Mouse (Mus musculus): Measurements from ENCODE around the gene Ppm1j. TPM values are rescaled to one million over a fixed set of nuclear protein-coding genes. Genes with fewer than 3 reads are reported as not detected.

Ppm1j gene
- total and polyA plus RNA-seq, 2 experiments from 2014 or later, result 67.8 to 84.0 TPM

DNA sequence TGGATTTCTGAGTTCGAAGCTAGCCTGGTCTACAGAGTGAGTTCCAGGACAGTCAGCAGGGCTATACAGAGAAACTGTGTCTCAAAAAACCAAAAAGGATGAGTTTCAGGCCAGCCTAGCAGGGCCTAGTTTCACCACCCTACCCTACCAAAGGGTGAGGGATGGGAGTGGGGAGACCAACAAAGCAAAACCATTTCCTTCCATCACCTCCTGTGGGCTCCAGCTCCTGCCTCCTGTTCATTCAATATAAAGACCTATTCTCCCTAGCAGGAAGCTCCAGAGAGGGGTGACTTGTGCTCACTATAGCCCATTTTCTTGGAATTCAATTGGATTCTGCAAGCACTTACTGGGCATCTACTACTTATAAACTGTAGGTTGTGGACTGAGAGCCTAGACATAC, 33.9 kb downstream of the Ppm1j start:
- H3K9me3 ChIP-seq (replicated peaks; ENCODE audit: control insufficient read depth, low read length), result no peaks in the 10 kb centered on the region
- peaks cover 23% of the 10 kb centered on the region for H3K4me1 ChIP-seq (ENCODE audit: control insufficient read depth, insufficient read depth)
- no peak overlapping the region for H3K4me2 ChIP-seq (ENCODE audit: low read depth, low read length)
- no peak overlapping the region for H3K27ac ChIP-seq (ENCODE audit: low read depth)
- no peak overlapping the region for H3K4me3 ChIP-seq (ENCODE audit: low read depth, low read length)
- H3K36me3 ChIP-seq (replicated peaks; ENCODE audit: control insufficient read depth, insufficient read depth, low read length), result 0 out of 2 replicates have a peak, but pooled peaks cover 3% of the 10 kb centered on the region
- ATAC-seq (ENCODE audit: insufficient read depth, low read depth), result no peak
- no peak for DNase-seq (ENCODE audit: low spot score)
- 89% methylated on average over 1 of the region's 1 CpGs for WGBS
- H3K27me3 ChIP-seq (ENCODE audit: control insufficient read depth, insufficient read depth, low read length), result no peaks in the 10 kb centered on the region
- TF ChIP-seq EP300 (IDR thresholded peaks at IDR 0.05; ENCODE audit: low read depth) (no peak), CTCF (IDR thresholded peaks at IDR 0.05; ENCODE audit: low read depth) (no peak)
- no peak overlapping the region for H3K9ac ChIP-seq (replicated peaks; ENCODE audit: low read depth, low read length)

DNA sequence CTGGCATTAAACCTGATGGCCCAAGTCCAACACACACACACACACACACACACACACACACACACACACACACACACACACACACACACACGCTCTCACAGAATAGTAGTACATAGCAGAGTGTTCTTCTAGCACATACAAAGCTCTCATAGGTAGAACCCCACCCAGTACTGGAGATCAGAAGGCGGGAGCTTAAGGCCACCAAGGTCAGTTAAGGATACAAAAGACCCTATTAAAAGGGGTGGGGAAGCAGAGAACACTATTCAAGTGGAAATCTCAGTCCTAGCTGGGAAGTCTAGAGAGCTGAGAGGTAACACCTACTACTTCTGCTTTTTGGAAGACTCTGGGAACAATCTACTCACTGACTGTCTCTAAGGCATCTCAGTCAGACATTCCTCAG, 34.5 kb downstream of the Ppm1j start:
- no peak for TF ChIP-seq CTCF (IDR thresholded peaks at IDR 0.05; ENCODE audit: low read depth)
- no peak for TF ChIP-seq EP300 (IDR thresholded peaks at IDR 0.05; ENCODE audit: low read depth)
- Histone ChIP-seq H3K9ac (replicated peaks; ENCODE audit: low read depth, low read length) (no peak overlapping the region), H3K4me1 (ENCODE audit: control insufficient read depth, insufficient read depth) (peaks cover 29% of the 10 kb centered on the region), H3K27me3 (ENCODE audit: control insufficient read depth, insufficient read depth, low read length) (no peaks in the 10 kb centered on the region), H3K36me3 (replicated peaks; ENCODE audit: control insufficient read depth, insufficient read depth, low read length) (0 out of 2 replicates have a peak, but pooled peaks cover 3% of the 10 kb centered on the region), H3K4me3 (ENCODE audit: low read depth, low read length) (no peak overlapping the region), H3K9me3 (replicated peaks; ENCODE audit: control insufficient read depth, low read length) (no peaks in the 10 kb centered on the region), H3K4me2 (ENCODE audit: low read depth, low read length) (no peak overlapping the region), H3K27ac (ENCODE audit: low read depth) (no peak overlapping the region)
- WGBS, result 90% methylated on average over 2 of the region's 2 CpGs
- ATAC-seq (ENCODE audit: insufficient read depth, low read depth), result no peak
- DNase-seq (ENCODE audit: low spot score), result no peak

DNA sequence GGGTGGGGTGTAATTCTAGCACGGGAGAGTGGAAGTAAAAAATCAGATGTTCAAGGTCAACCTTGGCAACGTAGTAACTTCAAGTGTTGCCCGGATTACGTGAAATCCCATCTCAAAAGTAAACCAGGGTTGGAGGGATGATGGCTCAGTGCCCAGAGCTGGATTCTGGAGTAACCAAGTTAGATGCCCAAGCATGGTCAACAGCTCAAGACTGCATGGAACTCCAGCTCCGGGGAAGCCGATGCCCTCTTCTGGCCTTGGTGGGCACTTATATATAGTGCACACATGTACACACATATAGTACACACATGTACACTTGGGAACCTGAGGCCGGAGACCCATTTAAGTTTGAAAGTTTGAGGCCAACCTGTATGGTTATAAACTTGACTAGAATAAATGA, 35.3 kb downstream of the Ppm1j start:
- no peak overlapping the region for H3K4me2 ChIP-seq (ENCODE audit: low read depth, low read length)
- H3K4me3 ChIP-seq (ENCODE audit: low read depth, low read length), result no peak overlapping the region
- no peaks in the 10 kb centered on the region for H3K9me3 ChIP-seq (replicated peaks; ENCODE audit: control insufficient read depth, low read length)
- H3K36me3 ChIP-seq (replicated peaks; ENCODE audit: control insufficient read depth, insufficient read depth, low read length), result peaks cover 3% of the 10 kb centered on the region; the same call in 1 of the 2 replicates
- no peak for DNase-seq (ENCODE audit: low spot score)
- ATAC-seq (ENCODE audit: insufficient read depth, low read depth), result no peak
- WGBS, result 91% methylated on average over 7 of the region's 7 CpGs
- H3K9ac ChIP-seq (replicated peaks; ENCODE audit: low read depth, low read length), result no peak overlapping the region
- H3K27ac ChIP-seq (ENCODE audit: low read depth), result no peak overlapping the region
- TF ChIP-seq CTCF (IDR thresholded peaks at IDR 0.05; ENCODE audit: low read depth) (0 out of 2 replicates have a peak, but pooled peaks have one; percentile 3), EP300 (IDR thresholded peaks at IDR 0.05; ENCODE audit: low read depth) (no peak)
- H3K4me1 ChIP-seq (ENCODE audit: control insufficient read depth, insufficient read depth), result peaks cover 33% of the 10 kb centered on the region
- no peaks in the 10 kb centered on the region for H3K27me3 ChIP-seq (ENCODE audit: control insufficient read depth, insufficient read depth, low read length)

DNA sequence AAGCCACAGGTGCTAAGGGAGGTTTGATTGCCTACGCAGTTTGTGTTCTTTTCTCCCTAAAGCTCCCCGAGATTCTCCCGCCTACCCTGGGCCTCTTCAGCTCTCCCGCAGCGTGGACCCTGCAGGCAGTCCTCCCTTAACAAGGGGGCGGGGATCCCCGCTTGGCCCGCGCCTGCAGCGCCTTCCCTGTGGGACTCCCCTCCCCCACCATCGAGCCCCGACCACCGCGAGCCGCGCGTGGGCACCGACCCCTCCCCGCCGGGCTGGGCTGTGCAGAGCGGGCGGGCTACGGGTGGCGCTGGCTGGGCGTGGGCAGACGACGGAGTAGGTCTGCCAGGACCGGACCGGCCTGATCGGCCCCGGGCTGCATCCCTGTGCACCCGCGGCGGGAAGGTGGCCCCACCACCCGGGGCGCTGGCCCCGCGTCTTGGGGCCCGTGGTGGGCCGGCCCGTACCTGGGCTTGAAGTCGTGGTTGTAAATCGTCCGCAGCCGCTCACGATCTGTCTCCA, 36.7 kb downstream of the Ppm1j start:
- ATAC-seq (ENCODE audit: insufficient read depth, low read depth) (peak; percentile 58), DNase-seq (ENCODE audit: low spot score) (peak; percentile 42)
- Histone ChIP-seq H3K27ac (ENCODE audit: low read depth) (peak overlapping the region; percentile 98), H3K9ac (replicated peaks; ENCODE audit: low read depth, low read length) (peak overlapping the region; percentile 98), H3K4me2 (ENCODE audit: low read depth, low read length) (peak overlapping the region; percentile 72), H3K9me3 (replicated peaks; ENCODE audit: control insufficient read depth, low read length) (no peaks in the 10 kb centered on the region), H3K4me3 (ENCODE audit: low read depth, low read length) (peak overlapping the region; percentile 98), H3K27me3 (ENCODE audit: control insufficient read depth, insufficient read depth, low read length) (no peaks in the 10 kb centered on the region), H3K36me3 (replicated peaks; ENCODE audit: control insufficient read depth, insufficient read depth, low read length) (peaks cover 3% of the 10 kb centered on the region; the same call in 1 of the 2 replicates), H3K4me1 (ENCODE audit: control insufficient read depth, insufficient read depth) (peaks cover 33% of the 10 kb centered on the region)
- WGBS, result under 1% methylated on average over 45 of the region's 46 CpGs
- TF ChIP-seq EP300 (IDR thresholded peaks at IDR 0.05; ENCODE audit: low read depth) (no peak), CTCF (IDR thresholded peaks at IDR 0.05; ENCODE audit: low read depth) (no peak)

DNA sequence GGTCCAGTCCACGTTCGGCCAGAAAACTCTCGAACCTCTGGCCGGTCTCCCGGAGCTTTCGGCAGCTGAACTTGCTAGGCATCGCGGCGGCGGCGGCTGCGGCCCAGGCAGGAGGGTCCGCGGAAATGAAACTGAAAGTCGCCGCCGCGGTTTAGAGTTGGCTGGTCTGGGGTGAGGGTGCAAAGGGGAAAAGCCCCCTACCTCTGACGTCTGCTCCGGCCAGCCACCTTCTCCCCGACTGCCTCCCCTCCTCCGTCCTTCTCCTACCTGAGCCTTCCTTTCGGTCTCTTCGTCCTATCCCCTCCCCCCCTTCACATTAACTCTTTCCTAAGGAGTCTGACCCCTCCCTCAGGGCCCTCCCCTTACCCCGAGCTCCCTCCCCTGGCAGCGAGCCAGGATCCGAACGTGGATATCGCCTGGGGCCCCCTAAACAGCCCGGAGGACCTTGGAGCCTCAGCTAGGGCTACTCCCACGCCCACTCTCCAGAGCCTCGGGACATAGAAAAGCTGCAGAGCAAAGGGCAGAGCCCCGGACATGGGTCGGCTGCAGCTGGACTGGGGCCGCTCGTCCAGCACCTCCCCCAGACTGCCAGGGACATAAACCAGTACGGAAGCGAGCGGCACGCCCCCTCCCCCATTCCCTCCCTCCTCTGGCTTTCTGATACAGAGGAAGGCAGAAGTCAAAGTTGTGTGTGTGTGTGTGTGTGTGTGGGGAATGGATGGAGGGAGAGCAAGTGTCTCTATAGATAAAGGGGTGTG, 37.3 kb downstream of the Ppm1j start, which contains the start of gene Mov10:
TSS of gene Mov10 (minus strand) at position 573 of the 758 bp plus-strand sequence.
- no peaks in the 10 kb centered on the region for H3K27me3 ChIP-seq (ENCODE audit: control insufficient read depth, insufficient read depth, low read length)
- peak within 1 kb of the TSS; percentile 72 for H3K4me2 ChIP-seq (ENCODE audit: low read depth, low read length)
- peaks cover 3% of the 10 kb centered on the region; the same call in 1 of the 2 replicates for H3K36me3 ChIP-seq (replicated peaks; ENCODE audit: control insufficient read depth, insufficient read depth, low read length)
- ATAC-seq (ENCODE audit: insufficient read depth, low read depth) (peak; percentile 87), DNase-seq (ENCODE audit: low spot score) (peak; percentile 90)
- peak within 1 kb of the TSS; percentile 98 for H3K4me3 ChIP-seq (ENCODE audit: low read depth, low read length)
- peak within 1 kb of the TSS; percentile 98 for H3K9ac ChIP-seq (replicated peaks; ENCODE audit: low read depth, low read length)
- H3K27ac ChIP-seq (ENCODE audit: low read depth), result peak within 1 kb of the TSS; percentile 98
- WGBS, result under 1% methylated on average over 36 of the region's 40 CpGs
- H3K9me3 ChIP-seq (replicated peaks; ENCODE audit: control insufficient read depth, low read length), result no peaks in the 10 kb centered on the region
- TF ChIP-seq CTCF (IDR thresholded peaks at IDR 0.05; ENCODE audit: low read depth) (no peak), EP300 (IDR thresholded peaks at IDR 0.05; ENCODE audit: low read depth) (peak; percentile 48)
- H3K4me1 ChIP-seq (ENCODE audit: control insufficient read depth, insufficient read depth), result peaks cover 33% of the 10 kb centered on the region
